Mouse (Mus musculus): ENCODE data around the gene Mettl24.

Gene Mettl24

GRCm38 (mm10) chr10:40715151-40715550 lies 32.1 kb downstream of the Mettl24 start:
- TF ChIP-seq GATA4 (IDR thresholded peaks at IDR 0.05; ENCODE audit: insufficient replicate concordance, low read length), result no peak

- TF ChIP-seq GATA4 (IDR thresholded peaks at IDR 0.05; ENCODE audit: insufficient replicate concordance, low read length), result no peak
Measured at GRCm38 (mm10) chr10:40716296-40716695, 33.2 kb downstream of the Mettl24 start.

GRCm38 (mm10) chr10:40716713-40717112 lies 33.6 kb downstream of the Mettl24 start:
- no peak for TF ChIP-seq GATA4 (IDR thresholded peaks at IDR 0.05; ENCODE audit: insufficient replicate concordance, low read length)

- no peak for TF ChIP-seq GATA4 (IDR thresholded peaks at IDR 0.05; ENCODE audit: insufficient replicate concordance, low read length)
Measured at GRCm38 (mm10) chr10:40718362-40718761, 35.3 kb downstream of the Mettl24 start.

- TF ChIP-seq GATA4 (IDR thresholded peaks at IDR 0.05; ENCODE audit: insufficient replicate concordance, low read length), result no peak
Measured at GRCm38 (mm10) chr10:40719062-40719461, 36.0 kb downstream of the Mettl24 start.

- TF ChIP-seq GATA4 (IDR thresholded peaks at IDR 0.05; ENCODE audit: insufficient replicate concordance, low read length), result no peak
Measured at GRCm38 (mm10) chr10:40720883-40721282, 37.8 kb downstream of the Mettl24 start.

- no peak for TF ChIP-seq GATA4 (IDR thresholded peaks at IDR 0.05; ENCODE audit: insufficient replicate concordance, low read length)
Measured at GRCm38 (mm10) chr10:40724342-40724741, 41.3 kb downstream of the Mettl24 start.

- no peak for TF ChIP-seq GATA4 (IDR thresholded peaks at IDR 0.05; ENCODE audit: insufficient replicate concordance, low read length)
Measured at GRCm38 (mm10) chr10:40725066-40725465, 42.0 kb downstream of the Mettl24 start.

- no peak for TF ChIP-seq GATA4 (IDR thresholded peaks at IDR 0.05; ENCODE audit: insufficient replicate concordance, low read length)
Measured at GRCm38 (mm10) chr10:40725471-40725870, 42.4 kb downstream of the Mettl24 start.

GRCm38 (mm10) chr10:40726288-40726902 lies 43.3 kb downstream of the Mettl24 start:
- TF ChIP-seq GATA4 (IDR thresholded peaks at IDR 0.05; ENCODE audit: insufficient replicate concordance, low read length), result no peak

GRCm38 (mm10) chr10:40726989-40727388 lies 43.9 kb downstream of the Mettl24 start:
- TF ChIP-seq GATA4 (IDR thresholded peaks at IDR 0.05; ENCODE audit: insufficient replicate concordance, low read length), result no peak

GRCm38 (mm10) chr10:40730200-40730599 lies 47.1 kb downstream of the Mettl24 start:
- TF ChIP-seq GATA4 (IDR thresholded peaks at IDR 0.05; ENCODE audit: insufficient replicate concordance, low read length), result no peak

- TF ChIP-seq GATA4 (IDR thresholded peaks at IDR 0.05; ENCODE audit: insufficient replicate concordance, low read length), result no peak
Measured at GRCm38 (mm10) chr10:40733291-40733690, 50.2 kb downstream of the Mettl24 start.

GRCm38 (mm10) chr10:40736172-40736571 lies 53.1 kb downstream of the Mettl24 start:
- no peak for TF ChIP-seq GATA4 (IDR thresholded peaks at IDR 0.05; ENCODE audit: insufficient replicate concordance, low read length)

GRCm38 (mm10) chr10:40737274-40738112 lies 54.4 kb downstream of the Mettl24 start:
- no peak for TF ChIP-seq GATA4 (IDR thresholded peaks at IDR 0.05; ENCODE audit: insufficient replicate concordance, low read length)

- no peak for TF ChIP-seq GATA4 (IDR thresholded peaks at IDR 0.05; ENCODE audit: insufficient replicate concordance, low read length)
Measured at GRCm38 (mm10) chr10:40740696-40741095, 57.6 kb downstream of the Mettl24 start.
